Mouse (Mus musculus) urinary bladder, adult 2 months (tissue): ENCODE results near the gene Espn. TPM values are rescaled to one million over a fixed set of nuclear protein-coding genes. Genes with fewer than 3 reads are reported as not detected.
A peak's percentile ranks its signal among the peaks of the same experiment; 100 is the strongest.

Experiments
- DNase-seq: peaks from one replicate; pipeline ENCODE4 v3.0.0; 2022; ENCODE audit warnings: low spot score
- polyA plus RNA-seq: library from polyadenylated mRNA; depleted of rRNA; stranded (reverse); fragments of >200 nt; gene quantifications from 2 replicates; pipeline ENCODE4 v1.2.3, GENCODE M21; 2012; rRNA removed

Espn gene
- polyA plus RNA-seq = 6.0 and 7.8 TPM in 2 replicates

DNA sequence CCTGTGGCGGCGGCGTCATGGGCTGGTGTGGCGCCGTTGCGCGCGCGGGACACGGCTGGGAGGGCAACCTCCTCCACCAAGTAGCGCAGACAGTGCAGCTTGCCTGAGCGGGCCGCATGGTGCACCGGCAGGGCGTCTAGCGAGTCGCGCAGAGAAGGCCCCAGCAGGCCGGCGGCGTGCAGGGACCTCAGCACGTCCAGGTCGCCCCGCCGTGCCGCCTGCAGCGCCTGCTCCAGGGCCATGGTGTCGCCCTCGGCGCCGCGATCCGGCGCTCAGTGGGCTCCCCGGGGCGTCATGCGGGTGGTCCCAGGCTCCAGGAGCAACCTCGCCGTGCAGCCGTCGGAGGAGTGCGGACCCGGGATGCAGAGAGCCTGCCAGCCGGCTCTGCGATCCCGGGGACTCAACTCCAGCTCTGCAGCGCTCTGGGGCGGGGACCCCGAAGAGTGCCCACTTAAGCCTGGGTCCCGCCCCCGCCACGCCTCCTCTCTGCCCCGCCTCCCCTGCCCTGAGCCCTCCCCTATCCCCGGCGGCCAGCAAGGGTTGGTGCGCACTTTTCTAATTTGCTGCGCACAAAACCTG is at the start of gene Espn:
Gene Espn, minus strand, starts transcription at position 406 of the 579 bp plus-strand sequence.
- DNase-seq = peak; percentile 54

DNA sequence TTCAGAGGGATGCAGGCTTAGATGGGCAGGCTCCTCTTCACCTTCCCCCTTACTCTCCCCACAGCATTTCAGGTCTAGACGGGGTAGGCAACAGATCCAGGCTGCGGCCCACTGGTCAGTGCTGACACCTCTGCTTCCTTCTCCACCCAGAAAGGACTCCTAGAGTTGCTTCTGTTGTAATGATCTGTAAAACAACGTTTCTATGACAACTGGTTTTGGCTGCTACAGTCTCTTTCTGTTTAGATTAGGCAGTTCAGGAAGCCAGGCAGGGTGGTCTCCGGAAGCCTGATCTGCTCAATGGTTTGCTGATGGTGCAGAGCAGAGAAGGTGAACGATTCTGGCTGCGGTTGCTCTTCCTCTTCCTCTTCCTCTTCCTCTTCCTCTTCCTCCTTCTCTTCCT is 49.3 kb upstream of the Espn start:
- DNase-seq = no peak

DNA sequence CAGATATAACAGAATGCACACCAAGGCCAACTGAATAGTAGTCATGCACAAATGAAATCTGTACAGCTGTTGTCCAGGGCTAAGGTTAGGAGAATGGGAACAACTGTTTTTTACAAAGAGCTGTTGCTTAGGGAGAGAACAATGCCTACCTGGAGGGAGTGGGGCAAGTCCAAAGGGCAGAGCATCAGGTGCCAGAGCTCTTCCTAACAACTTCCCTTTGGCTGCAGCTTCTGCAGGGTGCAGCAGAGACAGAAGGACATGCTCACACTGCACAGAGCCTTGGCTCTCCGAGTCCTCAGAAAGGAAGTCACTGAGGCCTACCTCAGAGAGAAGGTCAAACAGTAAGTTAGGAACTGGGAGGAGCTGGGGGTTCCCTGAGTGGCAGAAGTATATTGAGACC is 47.4 kb upstream of the Espn start:
- DNase-seq = no peak

DNA sequence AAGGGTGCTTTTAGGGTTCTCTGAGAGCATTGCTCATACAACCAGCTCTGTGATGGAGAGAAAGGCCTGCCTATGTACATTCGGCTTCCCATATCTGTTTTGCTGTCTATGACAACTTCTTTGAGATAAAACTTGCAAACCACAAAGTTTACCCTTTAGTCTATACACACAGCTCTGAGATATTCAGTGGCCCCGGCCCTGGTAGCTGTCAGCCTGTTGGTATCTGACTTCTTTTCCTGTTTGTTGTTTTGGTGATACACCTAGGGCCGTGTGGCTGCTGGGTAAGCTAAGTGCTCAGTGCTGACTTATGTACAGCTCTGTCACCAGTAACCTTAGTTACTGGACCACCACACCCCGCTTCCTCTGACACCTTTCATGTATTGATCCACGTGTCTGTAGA is 45.4 kb upstream of the Espn start:
- no peak for DNase-seq

DNA sequence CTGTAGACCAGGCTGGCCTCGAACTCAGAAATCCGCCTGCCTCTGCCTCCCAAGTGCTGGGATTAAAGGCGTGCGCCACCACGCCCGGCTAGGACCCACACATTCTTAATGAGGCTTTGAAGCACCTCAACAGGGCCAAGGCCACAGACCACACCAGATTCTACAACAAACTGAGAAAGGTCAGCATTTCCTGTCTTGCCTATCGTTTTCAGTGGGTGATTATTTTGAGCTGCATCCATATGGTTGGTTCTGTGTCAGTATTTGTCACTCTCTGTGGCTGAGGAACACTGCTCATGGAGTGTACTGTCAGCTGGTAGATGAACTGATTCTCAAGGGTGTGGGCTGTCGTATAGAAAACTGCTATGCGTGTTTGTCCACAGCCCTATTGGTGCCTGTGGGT is 44.1 kb upstream of the Espn start:
- DNase-seq = no peak

DNA sequence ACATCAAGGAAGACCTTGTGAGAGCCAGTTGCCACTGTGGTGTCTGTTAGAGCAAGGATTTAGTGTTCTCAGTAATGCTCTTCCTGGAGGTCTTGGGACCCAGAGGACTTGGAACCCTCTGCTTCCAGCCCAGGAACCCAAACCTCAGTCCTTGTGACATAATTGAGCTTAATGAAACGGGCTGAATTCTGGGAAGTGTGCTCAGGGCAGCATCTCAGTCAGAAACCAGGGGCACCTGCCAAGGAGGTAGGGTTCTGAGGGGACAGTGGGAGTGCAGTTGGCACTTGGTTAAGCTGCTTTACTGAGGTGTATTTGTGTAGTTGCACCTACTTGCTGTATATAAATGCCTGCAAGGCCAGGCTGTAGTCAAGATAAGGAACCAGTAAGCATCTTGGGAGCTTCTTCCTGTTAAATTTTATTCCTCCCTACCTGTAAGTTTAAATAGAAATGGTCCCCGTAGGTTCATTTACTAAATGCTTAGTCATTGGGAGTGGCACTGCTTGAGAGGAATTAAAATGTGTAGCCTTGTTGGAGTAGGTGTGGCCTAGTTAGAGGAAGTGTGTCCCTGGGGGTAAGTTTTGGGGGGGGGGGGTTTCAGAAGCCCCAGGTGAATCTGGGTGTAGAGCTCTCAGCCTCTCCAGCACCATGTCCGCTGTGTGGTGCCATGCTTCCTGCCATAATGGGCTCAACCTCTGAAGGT is 42.5 kb upstream of the Espn start:
- no peak for DNase-seq

DNA sequence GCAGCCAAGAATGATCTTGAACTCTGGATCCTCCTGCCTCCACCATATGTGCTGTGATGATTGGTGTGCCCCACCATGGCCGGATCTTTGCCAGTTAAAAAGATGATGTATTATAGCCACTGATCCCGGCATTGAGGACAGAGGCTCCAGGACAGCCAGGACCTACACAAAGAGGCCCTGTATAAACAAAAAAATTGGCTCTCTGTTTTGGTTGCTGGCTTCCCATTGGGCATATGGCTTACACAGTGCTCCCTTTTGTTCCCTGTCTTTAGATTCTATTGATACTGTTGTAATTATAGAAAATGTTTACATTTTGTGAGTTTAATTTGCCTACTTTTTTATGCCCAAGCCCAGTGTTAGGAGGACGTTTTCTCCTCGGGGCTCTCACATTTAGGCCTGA is 40.4 kb upstream of the Espn start:
- no peak for DNase-seq

DNA sequence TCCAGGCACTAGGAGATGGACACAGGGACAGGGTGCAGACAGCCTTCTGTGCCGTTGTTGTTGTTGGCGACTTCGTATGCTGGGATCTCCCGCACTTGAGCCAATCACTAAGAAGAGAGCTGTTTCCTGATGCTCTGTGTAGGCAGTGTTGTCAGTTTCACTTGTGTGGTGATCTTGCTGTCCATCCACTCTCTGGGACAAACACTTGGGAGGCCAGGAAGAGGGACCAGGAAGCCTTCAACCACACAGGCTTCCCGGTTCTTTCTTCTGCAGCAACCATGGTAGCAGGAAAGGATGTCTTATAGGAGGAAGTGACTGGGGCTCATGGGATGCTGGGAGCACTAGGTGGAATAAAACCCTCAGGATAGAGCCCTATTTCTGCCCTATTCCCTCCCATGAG is 38.5 kb upstream of the Espn start:
- DNase-seq = no peak

DNA sequence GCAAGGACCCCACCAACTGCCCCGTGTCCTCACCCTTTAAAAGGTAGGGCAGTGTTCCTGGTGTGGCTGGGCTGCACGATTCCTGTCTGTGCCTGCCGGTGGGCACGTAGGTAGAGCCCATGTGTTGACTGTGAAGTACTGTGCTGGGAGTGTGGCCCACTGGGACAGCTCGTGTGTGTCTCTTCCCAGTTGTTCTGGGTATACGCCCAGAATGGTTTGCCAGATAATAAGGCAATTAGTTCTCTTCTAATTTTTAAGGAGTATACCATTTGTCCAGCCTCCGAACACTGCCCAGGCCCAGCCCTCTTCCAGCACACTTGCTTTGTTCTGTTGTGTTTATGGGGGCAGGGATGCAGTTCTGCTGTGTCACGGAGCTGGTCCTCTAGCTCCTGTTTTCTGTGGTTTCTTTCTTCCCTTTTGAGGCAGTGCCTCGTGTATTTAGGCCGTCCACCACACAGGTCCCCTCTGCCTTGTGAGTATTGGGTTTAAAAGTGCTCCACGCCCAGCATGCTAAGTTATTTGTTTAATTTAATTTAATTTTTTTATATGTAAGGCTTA is 38.0 kb upstream of the Espn start:
- DNase-seq = no peak

DNA sequence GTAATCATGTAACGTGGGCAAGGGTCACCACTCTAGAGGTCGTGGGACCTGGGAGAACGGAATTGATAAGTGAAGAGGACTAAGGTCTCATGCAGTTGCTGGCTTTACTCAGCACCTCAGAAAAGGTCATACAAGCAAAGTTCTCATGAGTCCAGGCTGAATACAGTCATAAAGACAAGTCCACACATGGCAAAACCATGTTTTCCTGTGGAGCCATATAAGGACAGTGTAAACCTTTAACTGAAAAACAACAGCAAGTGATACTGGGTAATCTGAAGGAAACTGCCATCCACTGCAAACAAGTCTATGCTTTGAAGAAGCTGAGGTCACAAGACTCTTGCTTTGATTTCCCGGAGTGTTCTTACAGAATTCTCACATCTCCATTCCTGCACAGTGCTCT is 37.5 kb upstream of the Espn start:
- DNase-seq = no peak

DNA sequence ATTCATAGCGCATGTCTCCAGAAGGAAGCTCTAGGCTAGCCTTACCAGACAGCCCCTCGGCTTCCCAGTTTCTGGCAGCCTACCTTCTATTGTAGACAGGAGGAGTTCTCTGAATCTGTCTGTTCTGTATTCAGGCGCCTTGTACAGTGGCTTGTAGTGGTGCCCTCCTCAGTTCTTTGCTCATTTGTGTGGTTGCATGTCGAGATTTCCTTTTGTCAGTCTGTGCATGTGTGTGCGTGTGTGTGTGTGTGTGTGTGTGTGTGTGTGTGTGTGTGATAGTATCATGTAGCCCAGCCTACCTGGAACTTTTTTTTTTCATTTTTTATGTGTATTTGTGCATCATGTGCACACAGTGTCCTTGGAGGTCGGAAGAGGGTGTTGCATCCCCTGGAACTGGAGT is 36.9 kb upstream of the Espn start:
- DNase-seq = no peak

DNA sequence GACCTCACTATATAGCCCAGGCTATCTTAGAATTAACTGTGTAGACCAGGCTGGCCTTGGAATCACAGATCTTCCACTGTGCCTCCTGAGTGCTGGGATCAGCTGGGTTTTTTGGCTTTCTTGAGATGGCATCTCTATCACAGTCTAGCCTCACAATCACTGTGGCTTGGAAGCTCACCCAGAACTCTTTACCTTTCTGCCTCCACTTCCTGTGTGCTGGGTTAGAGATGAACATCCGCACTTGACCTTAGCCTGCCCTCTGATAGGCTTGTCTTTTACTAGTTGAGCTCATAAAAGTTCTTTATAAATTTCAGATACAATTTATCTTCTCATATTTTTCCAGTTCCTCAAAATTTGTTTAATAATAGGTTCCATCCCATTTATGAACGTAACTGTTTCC is 36.5 kb upstream of the Espn start:
- DNase-seq = no peak

DNA sequence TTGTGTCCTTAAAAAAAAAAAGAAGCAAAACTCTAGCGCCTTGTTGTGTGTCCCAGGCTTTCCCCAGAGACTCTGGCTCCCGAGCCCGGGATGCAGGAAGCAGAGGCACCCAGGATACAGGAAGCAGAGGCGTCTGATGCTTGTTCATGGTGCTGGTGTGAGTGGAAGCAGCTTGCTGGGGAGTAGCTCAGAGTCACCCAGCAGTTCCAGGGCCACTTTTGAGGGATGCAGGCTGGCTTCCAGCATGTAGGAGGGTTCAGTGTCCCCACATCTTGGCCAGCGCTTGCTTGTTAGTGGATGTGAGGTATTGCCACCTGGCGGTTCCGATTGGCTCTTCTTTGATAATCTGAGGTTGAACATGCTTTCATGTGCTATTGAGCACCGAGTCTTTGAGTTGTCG is 35.0 kb upstream of the Espn start:
- DNase-seq = no peak

DNA sequence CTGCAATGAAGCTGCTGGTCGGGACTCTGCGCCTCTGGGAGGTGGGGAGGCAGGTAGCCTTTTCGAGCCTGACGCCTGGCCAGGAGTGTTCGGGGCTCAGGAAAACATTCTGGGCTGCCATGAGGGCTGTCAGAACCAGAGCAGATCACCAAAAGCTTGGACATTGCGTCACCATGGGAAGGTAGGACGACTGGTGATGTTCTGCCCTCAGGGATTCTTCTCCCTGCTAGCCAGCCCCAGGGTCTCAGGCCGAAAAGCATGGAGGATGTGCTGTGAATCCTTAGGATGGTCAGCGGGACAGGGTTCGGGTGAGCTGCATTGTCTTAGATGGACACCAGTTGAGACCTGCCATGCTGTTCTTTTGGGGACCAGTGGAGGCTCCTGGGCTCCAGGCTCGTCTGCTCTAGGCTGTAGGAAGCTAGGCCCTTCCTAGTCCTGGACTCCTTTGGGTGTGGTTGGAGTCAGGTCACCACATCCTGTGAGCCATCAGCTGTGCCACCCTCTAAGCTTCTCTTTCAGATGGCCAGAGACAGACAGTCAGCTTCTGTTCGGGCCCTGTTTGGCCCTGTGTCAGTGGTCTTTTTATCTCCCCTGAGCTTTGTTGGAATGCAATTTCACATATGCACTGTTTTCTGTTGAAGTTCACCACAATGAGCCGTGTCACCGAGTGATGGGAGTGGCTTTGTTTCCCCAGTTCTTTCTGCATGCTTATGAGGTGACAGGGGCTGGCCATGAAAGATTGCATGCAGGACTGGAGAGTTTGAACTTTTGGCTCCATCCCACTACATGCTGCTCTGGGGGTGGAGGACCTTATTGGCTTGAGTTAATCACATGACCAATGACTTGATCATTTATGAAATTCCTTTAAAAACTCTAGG is 34.3 kb upstream of the Espn start:
- no peak for DNase-seq

DNA sequence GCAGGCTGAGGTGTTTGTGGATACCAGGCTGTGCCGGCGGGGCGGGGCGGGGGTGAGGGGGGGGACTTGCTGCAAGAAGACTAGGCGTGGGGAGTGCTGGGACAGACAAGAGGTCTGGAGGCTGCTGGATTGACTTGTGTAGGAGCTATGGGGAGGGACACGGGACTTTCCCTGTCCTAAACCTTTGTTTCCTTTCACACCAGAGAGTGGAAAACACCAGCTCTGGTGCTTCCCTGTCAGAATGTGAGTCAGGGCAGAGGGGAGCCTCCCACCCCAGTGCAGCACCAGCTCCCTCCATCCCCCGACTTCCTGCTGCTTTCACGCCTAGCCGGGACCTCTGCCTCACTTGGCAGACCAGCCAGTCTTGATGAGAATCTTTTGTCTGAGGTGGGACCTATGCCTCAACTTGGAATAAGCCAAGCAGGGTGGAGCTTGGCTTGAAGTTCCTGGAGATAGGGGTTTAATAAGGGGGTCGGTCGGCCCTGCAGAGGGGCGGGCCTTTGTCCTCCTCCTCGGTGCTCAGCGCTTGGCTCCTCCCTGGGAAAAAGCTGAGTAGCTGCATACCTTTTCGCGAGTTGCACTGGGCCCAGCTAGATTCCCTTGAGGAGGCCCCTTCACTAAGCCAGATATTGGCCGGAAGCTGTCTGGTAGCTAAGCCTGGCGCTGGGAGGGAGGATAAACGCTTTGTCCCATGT is 33.5 kb upstream of the Espn start:
- peak; percentile 60 for DNase-seq

DNA sequence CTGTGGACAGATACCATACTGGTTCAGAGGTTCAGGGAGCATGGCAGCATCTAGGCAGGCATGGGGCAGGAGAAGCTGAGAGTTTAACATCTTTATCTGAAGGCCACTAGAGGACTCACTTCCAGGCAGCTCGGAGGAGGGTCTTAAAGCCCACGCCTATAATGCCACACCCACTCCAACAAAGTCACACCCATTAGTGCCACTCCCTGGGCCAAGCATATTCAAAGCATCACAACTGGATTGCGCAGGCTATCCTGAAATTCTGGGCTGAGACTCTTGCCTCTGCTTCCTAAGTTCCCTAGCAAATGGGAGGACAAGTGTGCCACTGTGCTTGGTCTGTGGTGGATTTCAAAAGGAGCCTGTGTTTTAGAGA is 33.0 kb upstream of the Espn start:
- no peak for DNase-seq

DNA sequence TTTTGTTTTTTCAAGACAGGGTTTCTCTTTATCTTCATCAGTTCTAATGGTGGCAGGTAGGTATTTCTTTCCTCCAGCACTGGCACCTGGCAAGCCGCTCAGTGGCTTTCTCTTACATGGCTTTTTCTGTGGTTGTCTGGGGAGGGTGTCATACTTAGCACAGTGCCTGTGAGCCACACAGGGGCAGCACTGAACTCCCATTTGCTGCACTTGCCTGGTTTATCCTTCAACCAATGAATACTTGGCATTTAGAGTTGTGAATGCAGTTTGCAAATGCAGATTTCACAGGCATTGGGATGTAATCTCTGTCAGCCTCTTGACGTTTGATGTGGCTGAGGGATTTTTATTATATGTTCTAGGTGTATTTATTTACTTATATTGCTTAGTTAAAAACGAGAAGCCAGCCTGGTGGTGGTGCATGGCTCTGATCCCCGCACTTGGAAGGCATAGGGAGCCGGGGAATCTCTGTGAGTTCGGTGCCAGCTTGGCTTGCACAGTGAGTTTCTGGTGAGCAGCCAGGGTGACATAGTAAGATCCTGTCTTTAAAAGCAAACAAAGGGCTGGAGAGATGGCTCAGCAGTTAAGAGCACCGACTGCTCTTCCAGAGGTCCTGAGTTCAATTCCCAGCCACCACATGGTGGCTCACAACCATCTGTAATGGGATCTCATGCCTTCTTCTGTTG is 32.3 kb upstream of the Espn start:
- DNase-seq = no peak

DNA sequence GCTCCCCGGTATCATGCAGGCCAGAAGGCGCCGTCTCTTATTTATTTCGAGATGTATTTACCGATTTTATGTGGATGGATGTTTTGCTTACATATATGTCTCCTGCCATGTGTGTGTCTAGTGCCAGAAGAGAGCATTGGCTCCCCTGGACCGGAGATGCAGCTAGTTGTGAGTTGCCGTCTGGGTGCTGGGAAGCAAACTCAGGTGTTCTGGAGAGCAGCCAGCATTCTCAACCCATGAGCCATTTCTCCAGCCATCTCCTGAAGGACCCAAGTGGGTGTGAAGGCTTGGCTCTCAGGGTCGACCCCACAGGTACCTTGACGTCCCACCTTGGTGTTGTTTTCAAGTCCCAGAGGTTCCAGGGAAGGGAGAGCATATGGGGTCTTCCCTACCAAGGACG is 30.0 kb upstream of the Espn start:
- no peak for DNase-seq

DNA sequence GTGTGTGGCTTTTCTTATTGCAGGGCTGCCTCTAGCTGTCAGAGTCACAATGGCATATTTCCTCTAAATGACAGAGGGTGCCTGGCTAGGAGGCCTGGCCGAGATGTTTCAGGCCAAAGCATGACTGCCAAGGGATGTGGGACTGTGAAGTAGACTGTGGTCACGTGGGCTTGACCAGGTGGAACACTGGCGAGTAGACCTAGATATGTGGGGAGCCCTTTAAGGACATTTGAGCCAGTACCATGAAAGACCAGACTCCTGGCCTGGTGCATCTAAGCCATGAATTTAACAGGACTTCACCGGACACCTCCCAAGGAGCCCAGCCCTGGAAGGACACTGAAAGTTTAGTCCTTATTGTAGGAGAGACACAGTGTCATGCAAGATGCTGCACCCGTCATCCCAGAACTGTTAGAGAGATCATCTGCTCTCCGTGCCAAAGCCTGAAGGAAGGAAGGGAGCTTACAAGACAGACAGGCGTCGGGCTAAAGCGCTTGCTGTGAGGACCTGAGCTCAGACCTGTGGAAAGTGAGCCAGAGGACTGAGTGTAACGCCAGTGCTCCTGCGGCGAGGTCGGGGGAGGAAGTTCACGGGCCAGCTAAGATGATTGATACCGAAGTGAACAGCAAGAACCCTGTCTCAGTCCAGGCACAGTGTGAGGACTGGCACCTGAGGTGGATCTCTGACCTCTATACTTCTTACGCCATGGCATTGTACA is 27.9 kb upstream of the Espn start:
- no peak for DNase-seq

DNA sequence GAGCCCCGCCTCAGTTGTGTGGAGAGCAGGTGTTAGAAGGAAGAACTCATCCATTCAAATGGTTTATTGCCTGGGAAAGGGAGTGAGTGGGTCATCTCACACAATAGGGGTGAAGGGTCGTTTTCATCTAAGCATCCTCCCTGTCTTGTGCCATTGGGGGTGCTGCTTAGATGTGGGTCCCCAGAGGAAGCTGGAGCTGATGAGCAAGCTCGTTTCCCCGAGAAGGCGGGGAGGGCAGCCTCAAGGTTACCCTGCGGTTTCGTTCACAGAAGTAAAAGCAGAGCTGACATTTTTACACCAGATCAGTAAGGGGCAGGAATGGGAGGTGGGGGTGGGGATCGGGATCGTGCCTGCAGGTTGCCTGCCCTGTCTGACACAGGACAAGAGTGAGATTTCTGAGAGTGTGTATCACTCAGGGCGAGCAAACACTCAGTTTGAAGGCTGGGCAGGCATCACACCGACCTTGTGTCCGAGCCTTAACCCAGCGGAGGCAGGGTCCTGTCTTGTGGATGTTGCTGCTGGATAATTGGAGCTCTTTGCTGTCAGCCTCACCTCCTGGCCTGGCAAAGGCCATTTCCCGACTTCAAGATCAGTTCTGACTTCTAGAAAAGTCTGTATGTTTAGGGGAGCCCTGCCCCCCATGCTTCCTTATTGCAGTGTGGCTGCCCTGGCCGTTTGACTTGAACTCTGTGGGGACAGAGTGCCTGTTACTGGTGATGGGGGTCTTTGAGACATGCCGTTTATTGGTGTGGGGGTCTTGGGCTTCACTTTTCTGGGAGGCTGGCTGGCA is 26.9 kb upstream of the Espn start:
- DNase-seq = no peak
